Mouse (Mus musculus) stomach, postnatal 0 days (tissue): Measurements from ENCODE around the gene Nckap5.

Experiments used
- CTCF ChIP-seq: IDR thresholded peaks from 2 replicates; pipeline ENCODE4 v1.5.1; 2016; ENCODE audit warnings: antibody characterized with exemption, low read depth, mild to moderate bottlenecking, moderate library complexity
- EP300 ChIP-seq: optimal IDR thresholded peaks from 2 replicates; pipeline ENCODE3; 2016; ENCODE audit warnings: antibody characterized with exemption

GRCm38 (mm10) chr1:126469818-126470544 lies 360.6 kb downstream of the Nckap5 start:
- TF ChIP-seq CTCF (no peak), EP300 (no peak)
